Mouse (Mus musculus) bone marrow macrophage, adult 2 months (primary cell): ENCODE measurements around the gene Itsn1.

Experiments
- CTCF ChIP-seq: IDR thresholded peaks from 2 replicates; pipeline ENCODE4 v1.5.1; 2012; ENCODE audit warnings: low read depth, mild to moderate bottlenecking, low read length, moderate library complexity
- POLR2A ChIP-seq: IDR thresholded peaks from 2 replicates; pipeline ENCODE4 v1.6.1; 2012; ENCODE audit warnings: mild to moderate bottlenecking, low read depth, low read length, borderline replicate concordance

DNA sequence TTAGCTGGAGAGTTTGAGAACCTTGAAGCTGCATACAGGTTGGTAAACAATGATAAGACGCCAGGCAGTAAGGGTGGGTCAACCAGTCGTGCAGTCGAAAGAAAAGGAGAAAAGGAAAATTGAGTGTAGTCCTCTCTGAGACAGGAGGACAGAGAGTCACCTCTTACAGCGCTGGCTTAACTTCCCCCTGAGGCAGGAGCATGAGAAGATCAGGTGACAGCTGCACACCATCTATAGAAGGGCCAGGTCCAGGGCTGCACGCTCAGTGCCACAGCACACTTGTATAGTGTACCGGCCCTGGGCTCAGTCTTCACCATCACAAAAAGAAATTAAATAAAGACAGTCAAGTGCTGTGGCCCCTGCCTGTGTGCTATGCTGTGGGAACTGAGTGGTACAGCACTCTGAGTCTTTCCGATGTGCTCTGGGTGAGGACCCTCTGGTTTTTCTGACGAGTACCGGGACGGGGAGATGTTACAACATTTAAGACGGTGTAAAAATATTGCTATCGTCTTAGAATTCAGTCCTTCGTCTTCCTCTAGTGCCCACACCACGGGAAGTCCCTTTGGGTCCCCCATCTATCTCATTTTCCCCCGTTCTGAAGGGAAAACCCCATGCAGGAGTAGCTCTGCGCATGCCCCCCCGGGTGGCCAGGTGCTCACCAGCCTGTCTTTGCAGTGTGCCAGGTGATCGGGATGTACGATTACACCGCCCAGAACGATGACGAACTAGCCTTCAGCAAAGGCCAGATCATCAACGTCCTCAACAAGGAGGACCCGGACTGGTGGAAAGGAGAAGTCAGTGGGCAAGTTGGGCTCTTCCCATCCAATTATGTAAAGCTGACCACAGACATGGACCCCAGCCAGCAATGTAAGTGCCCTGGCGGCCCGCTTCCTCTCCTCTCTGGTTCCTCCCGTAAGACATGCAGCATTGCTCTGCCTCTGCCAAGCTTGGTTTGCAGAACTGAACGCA, 140.1 kb downstream of the Itsn1 start:
- TF ChIP-seq CTCF = no peak
- no peak for TF ChIP-seq POLR2A
